12 mouse cellular contexts compared by ENCODE assay signal in the genomic region with DNA sequence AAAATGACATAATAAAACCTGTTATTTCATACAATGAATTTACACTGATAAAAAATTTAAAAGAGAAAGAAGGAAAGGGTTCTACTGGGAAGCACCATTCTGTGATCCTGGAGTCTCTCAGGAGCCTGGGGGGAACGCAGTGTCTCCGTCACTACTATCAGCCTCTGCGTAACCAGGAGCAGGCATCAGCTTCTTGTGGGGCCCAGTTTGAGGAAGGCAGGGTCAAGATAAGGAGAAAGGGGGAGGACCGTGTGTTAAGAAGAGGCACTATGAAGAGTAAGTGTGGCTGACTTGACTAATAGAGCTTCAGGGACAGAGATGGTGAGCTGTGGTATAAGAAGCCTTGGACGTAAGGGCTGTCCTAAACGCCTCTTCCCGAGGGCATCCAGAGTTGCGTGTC. TPM values are rescaled to one million over a fixed set of nuclear protein-coding genes. Genes with fewer than 3 reads are reported as not detected.
A peak's percentile ranks its signal among the peaks of the same experiment; 100 is the strongest.
DNase-seq lines count a peak whose midpoint lies in the region; ATAC-seq lines count a peak whose summit lies in the region.
"Had no signal": no experiment of that assay in that cellular context is flagged by ENCODE, and none has a peak within 500 bp of the region (broad histone marks: within the 10 kb centered on the region; RNA-seq: fewer than 3 reads in every experiment).

No protein-coding gene starts in this region.

- H3K36me3 ChIP-seq in heart, embryonic 11.5 days (ENCODE audit: control insufficient read depth, insufficient read depth, low read length) = no peaks in the 10 kb centered on the region
- peaks cover 18% of the 10 kb centered on the region for H3K36me3 ChIP-seq in liver, embryonic 15.5 days (replicated peaks)
- no peaks in the 10 kb centered on the region for H3K36me3 ChIP-seq in stomach, embryonic 16.5 days (ENCODE audit: control insufficient read depth, insufficient read depth, low read length)
- H3K36me3 ChIP-seq: limb, embryonic 12.5 days; neural tube, embryonic 13.5 days had no signal

- peaks cover 2% of the 10 kb centered on the region; the same call in 1 of the 2 replicates for H3K27me3 ChIP-seq in heart, embryonic 11.5 days (ENCODE audit: control insufficient read depth, insufficient read depth, low read length)
- no peaks in the 10 kb centered on the region for H3K27me3 ChIP-seq in liver, embryonic 15.5 days
- no peaks in the 10 kb centered on the region for H3K27me3 ChIP-seq in stomach, embryonic 16.5 days (ENCODE audit: control insufficient read depth, insufficient read depth, low read length)

- no peak overlapping the region for H3K4me3 ChIP-seq in heart, embryonic 11.5 days (ENCODE audit: low read depth, low read length)
- peak overlapping the region; percentile 66 for H3K4me3 ChIP-seq in liver, embryonic 15.5 days (replicated peaks)
- H3K4me3 ChIP-seq in stomach, embryonic 16.5 days (replicated peaks; ENCODE audit: low read length) = 0 out of 2 replicates have a peak overlapping the region, but pooled peaks have one; percentile 19
- H3K4me3 ChIP-seq: limb, embryonic 12.5 days; neural tube, embryonic 13.5 days had no signal

- ATAC-seq in heart, embryonic 11.5 days (replicated peaks; ENCODE audit: insufficient number of reproducible peaks, low FRiP score, low TSS enrichment) = peak; percentile 68
- ATAC-seq in liver, embryonic 15.5 days (ENCODE audit: insufficient read depth) = peak; percentile 83
- ATAC-seq in stomach, embryonic 16.5 days (ENCODE audit: insufficient read depth, low FRiP score) = no peak; the same call in 1 of the 2 replicates

- no peak overlapping the region; the same call in 1 of the 2 replicates for H3K27ac ChIP-seq in heart, embryonic 11.5 days (ENCODE audit: low read depth, low read length)
- peak overlapping the region; percentile 96 for H3K27ac ChIP-seq in liver, embryonic 15.5 days (replicated peaks)
- H3K27ac ChIP-seq in stomach, embryonic 16.5 days (ENCODE audit: low read length) = no peak overlapping the region
- H3K27ac ChIP-seq: limb, embryonic 12.5 days had no signal

- DNase-seq in heart, postnatal 4 days = no peak
- DNase-seq in spleen, adult 12 weeks (ENCODE audit: low spot score) = peak; percentile 52
- no peak for DNase-seq in spleen, postnatal 14 days (ENCODE audit: low spot score in 2 of 2)
- no peak for DNase-seq in frontal cortex, postnatal 36 days (ENCODE audit: low spot score in 2 of 2)
- DNase-seq in layer of hippocampus, postnatal 36 days = no peak
- DNase-seq: adrenal gland, adult 8-10 months; thymus, postnatal 14 days had no signal

- H3K4me2 ChIP-seq in heart, embryonic 11.5 days = peak overlapping the region; percentile 59
- peak overlapping the region; percentile 84 for H3K4me2 ChIP-seq in liver, embryonic 15.5 days
- H3K4me2 ChIP-seq in stomach, embryonic 16.5 days (ENCODE audit: low read depth, low read length) = no peak overlapping the region

- H3K9me3 ChIP-seq in heart, embryonic 11.5 days (replicated peaks; ENCODE audit: control insufficient read depth, low read length) = no peaks in the 10 kb centered on the region
- no peaks in the 10 kb centered on the region for H3K9me3 ChIP-seq in liver, embryonic 15.5 days (replicated peaks)
- H3K9me3 ChIP-seq in stomach, embryonic 16.5 days (replicated peaks; ENCODE audit: control insufficient read depth, low read length) = no peaks in the 10 kb centered on the region
- H3K9me3 ChIP-seq: limb, embryonic 12.5 days; neural tube, embryonic 13.5 days had no signal

- 0 out of 2 replicates have a peak overlapping the region, but pooled peaks have one; percentile 34 for H3K9ac ChIP-seq in heart, embryonic 11.5 days (ENCODE audit: low read depth, low read length)
- H3K9ac ChIP-seq in liver, embryonic 15.5 days = peak overlapping the region; percentile 76
- no peak overlapping the region for H3K9ac ChIP-seq in stomach, embryonic 16.5 days (ENCODE audit: low read length)
- H3K9ac ChIP-seq: limb, embryonic 12.5 days had no signal

- peaks cover 28% of the 10 kb centered on the region for H3K4me1 ChIP-seq in heart, embryonic 11.5 days (ENCODE audit: control insufficient read depth, insufficient read depth, low read length)
- H3K4me1 ChIP-seq in liver, embryonic 15.5 days (replicated peaks) = peaks cover 98% of the 10 kb centered on the region
- peaks cover 17% of the 10 kb centered on the region for H3K4me1 ChIP-seq in stomach, embryonic 16.5 days (ENCODE audit: control insufficient read depth, insufficient read depth, low read length)

- 46% methylated on average over 8 of the region's 8 CpGs for WGBS in heart, embryonic 11.5 days (ENCODE audit: insufficient replicate concordance)
- 18% methylated on average over 8 of the region's 8 CpGs for WGBS in liver, embryonic 15.5 days (ENCODE audit: insufficient replicate concordance)
- WGBS in stomach, embryonic 16.5 days = 72% methylated on average over 8 of the region's 8 CpGs

RNA-seq across cellular contexts. Expression of gene Ampd3, which starts 6.7 kb away (rescaled TPM):
- 6.0 and 8.9 TPM in 2 replicates for polyA plus RNA-seq in heart, embryonic 11.5 days (2014; fragmentation: Nextera tagmentation; extraction: Ambion mirVana)
- total RNA-seq in heart, postnatal 4 days (2021) = 10 to 100 TPM; 23.8 to 30.3 TPM
- 28.0 and 30.8 TPM in 2 replicates for polyA plus RNA-seq in liver, embryonic 15.5 days (2015; fragmentation: Nextera tagmentation; extraction: Ambion mirVana)
- polyA plus RNA-seq in stomach, embryonic 16.5 days (2015; fragmentation: Nextera tagmentation; extraction: Ambion mirVana) = 6.7 and 7.2 TPM in 2 replicates
- 10 to 100 TPM; 20.1 to 23.1 TPM for total RNA-seq in layer of hippocampus, postnatal 36 days (2021)
